Mouse (Mus musculus) G1E (cell line): ENCODE results near the gene Cdip1.

Experiments
- CTCF ChIP-seq: IDR thresholded peaks from 2 replicates; pipeline ENCODE4 v1.5.1; 2012; ENCODE audit warnings: low read depth, low read length, inconsistent platforms, mixed read lengths
- GATA1 ChIP-seq: IDR thresholded peaks from 2 replicates; pipeline ENCODE4 v1.6.1; 2012; ENCODE audit warnings: borderline replicate concordance, low read length, inconsistent platforms, mixed read lengths
- GATA2 ChIP-seq: IDR thresholded peaks from 2 replicates; pipeline ENCODE4 v1.6.1; 2012; ENCODE audit warnings: low read depth, low read length, inconsistent platforms, borderline replicate concordance
- POLR2AphosphoS5 ChIP-seq: IDR thresholded peaks from 2 replicates; pipeline ENCODE4 v1.6.1; 2012; ENCODE audit warnings: low read depth, low read length, inconsistent platforms; ENCODE audit not compliant: insufficient replicate concordance
- TAL1 ChIP-seq: conservative IDR thresholded peaks from 2 replicates; pipeline ENCODE4 v1.6.1; 2012; ENCODE audit warnings: low read depth, low read length, inconsistent platforms, mixed read lengths

GRCm38 (mm10) chr16:4782515-4782914 is 7.6 kb downstream of the Cdip1 start:
- TF ChIP-seq CTCF = no peak
- no peak for TF ChIP-seq GATA1
- TF ChIP-seq TAL1 = no peak
- no peak for TF ChIP-seq POLR2AphosphoS5
- TF ChIP-seq GATA2 = no peak
